ENCODE assay signal across 9 mouse cellular contexts in the genomic region with DNA sequence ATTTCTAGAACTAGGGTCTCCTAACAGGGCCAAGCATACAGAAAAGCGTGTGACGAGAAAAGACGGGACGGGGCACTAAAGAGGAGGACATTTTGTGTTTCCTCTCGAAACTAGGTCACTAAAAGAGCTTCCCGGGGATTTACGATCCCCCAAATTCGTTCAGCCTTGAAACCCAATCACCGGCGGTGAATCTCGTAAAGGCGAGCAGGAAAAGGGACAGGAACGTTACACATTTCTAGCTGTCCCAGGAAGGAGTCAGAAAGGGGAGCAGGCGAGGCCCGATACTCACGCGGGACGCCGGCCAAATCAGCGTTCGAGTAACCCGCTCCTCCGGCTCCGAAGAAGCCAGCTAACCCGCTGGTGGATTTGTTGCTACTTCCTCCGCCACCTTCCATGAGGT. TPM values are rescaled to one million over a fixed set of nuclear protein-coding genes. Genes with fewer than 3 reads are reported as not detected.
A peak's percentile ranks its signal among the peaks of the same experiment; 100 is the strongest.
DNase-seq lines count a peak whose midpoint lies in the region; ATAC-seq and TF ChIP-seq lines count a peak whose summit lies in the region.
"Had no signal": no experiment of that assay in that cellular context is flagged by ENCODE, and none has a peak within 500 bp of the region (broad histone marks: within the 10 kb centered on the region; RNA-seq: fewer than 3 reads in every experiment).

No protein-coding gene starts in this region.

- H3K4me3 ChIP-seq in lung, embryonic 14.5 days (ENCODE audit: low read depth, low read length) = peak overlapping the region; percentile 98
- H3K4me3 ChIP-seq in forebrain, embryonic 12.5 days (replicated peaks) = peak overlapping the region; percentile 96
- peak overlapping the region; percentile 99 for H3K4me3 ChIP-seq in liver, embryonic 13.5 days (replicated peaks)
- peak overlapping the region; percentile 100 for H3K4me3 ChIP-seq in small intestine, adult 2 months (ENCODE audit: low read depth, low read length)

- TF ChIP-seq POLR2A in small intestine, adult 2 months (IDR thresholded peaks at IDR 0.05; ENCODE audit: low read depth, low read length) = no peak

- under 1% methylated on average over 25 of the region's 26 CpGs for WGBS in lung, embryonic 14.5 days
- WGBS in forebrain, embryonic 12.5 days = under 1% methylated on average over 26 of the region's 26 CpGs
- under 1% methylated on average over 26 of the region's 26 CpGs for WGBS in liver, embryonic 13.5 days (ENCODE audit: insufficient replicate concordance)
- under 1% methylated on average over 26 of the region's 26 CpGs for WGBS in small intestine, adult 2 months

- DNase-seq in lung, embryonic 14.5 days = peak; percentile 58
- DNase-seq in lung, postnatal 4 days = no peak
- no peak for DNase-seq in liver, embryonic 13.5 days
- no peak for DNase-seq in cerebellum, adult 9-11 months
- no peak for DNase-seq in spleen, postnatal 14 days (ENCODE audit: low spot score in 2 of 2)

- H3K9me3 ChIP-seq in lung, embryonic 14.5 days (ENCODE audit: low read depth, low read length) = no peaks in the 10 kb centered on the region
- 0 out of 2 replicates have a peak, but pooled peaks cover 5% of the 10 kb centered on the region for H3K9me3 ChIP-seq in forebrain, embryonic 12.5 days
- 0 out of 2 replicates have a peak, but pooled peaks cover 4% of the 10 kb centered on the region for H3K9me3 ChIP-seq in liver, embryonic 13.5 days (replicated peaks)

- H3K27ac ChIP-seq in lung, embryonic 14.5 days (ENCODE audit: low read depth) = 0 out of 2 replicates have a peak overlapping the region, but pooled peaks have one; percentile 44
- no peak overlapping the region for H3K27ac ChIP-seq in forebrain, embryonic 12.5 days
- peak overlapping the region; percentile 58 for H3K27ac ChIP-seq in liver, embryonic 13.5 days
- H3K27ac ChIP-seq in small intestine, adult 2 months (ENCODE audit: insufficient read depth, low read depth, low read length) = peak overlapping the region; percentile 64; the same call in 1 of the 2 replicates

- peak overlapping the region; percentile 81 for H3K4me2 ChIP-seq in lung, embryonic 14.5 days
- H3K4me2 ChIP-seq in forebrain, embryonic 12.5 days = peak overlapping the region; percentile 93
- peak overlapping the region; percentile 92 for H3K4me2 ChIP-seq in liver, embryonic 13.5 days

- H3K4me1 ChIP-seq in lung, embryonic 14.5 days (ENCODE audit: insufficient read depth) = peaks cover 13% of the 10 kb centered on the region
- H3K4me1 ChIP-seq in forebrain, embryonic 12.5 days = peaks cover 27% of the 10 kb centered on the region
- peaks cover 40% of the 10 kb centered on the region for H3K4me1 ChIP-seq in liver, embryonic 13.5 days (replicated peaks)
- peaks cover 10% of the 10 kb centered on the region; the same call in 1 of the 2 replicates for H3K4me1 ChIP-seq in small intestine, adult 2 months (ENCODE audit: control insufficient read depth, insufficient read depth, insufficient read length, low read length)

- ATAC-seq in lung, embryonic 14.5 days (ENCODE audit: insufficient read depth) = peak; percentile 52; the same call in 1 of the 2 replicates
- peak; percentile 41 for ATAC-seq in activated CD4-positive, CD25-positive, alpha-beta regulatory T cell, adult 4 months
- ATAC-seq in forebrain, embryonic 12.5 days (ENCODE audit: low FRiP score) = no peak; the same call in 1 of the 2 replicates
- ATAC-seq in liver, embryonic 13.5 days (ENCODE audit: low read depth) = peak; percentile 53

- H3K27me3 ChIP-seq in lung, embryonic 14.5 days (ENCODE audit: insufficient read depth, low read length) = no peaks in the 10 kb centered on the region
- no peaks in the 10 kb centered on the region for H3K27me3 ChIP-seq in forebrain, embryonic 12.5 days
- no peaks in the 10 kb centered on the region for H3K27me3 ChIP-seq in liver, embryonic 13.5 days
- no peaks in the 10 kb centered on the region for H3K27me3 ChIP-seq in small intestine, adult 2 months (ENCODE audit: control insufficient read depth, insufficient read depth, low read length)

- no peak for TF ChIP-seq CTCF in lung, embryonic 14.5 days (IDR thresholded peaks at IDR 0.05; ENCODE audit: low read depth)
- no peak for TF ChIP-seq CTCF in small intestine, adult 2 months (IDR thresholded peaks at IDR 0.05; ENCODE audit: extremely low read depth, insufficient read length, insufficient replicate concordance, low read depth, low read length)

- H3K36me3 ChIP-seq in lung, embryonic 14.5 days (ENCODE audit: insufficient read depth) = peaks cover 25% of the 10 kb centered on the region
- H3K36me3 ChIP-seq in forebrain, embryonic 12.5 days (replicated peaks) = peaks cover 32% of the 10 kb centered on the region
- peaks cover 35% of the 10 kb centered on the region for H3K36me3 ChIP-seq in liver, embryonic 13.5 days
- H3K36me3 ChIP-seq in small intestine, adult 2 months (ENCODE audit: control insufficient read depth, insufficient read depth, low read length) = peaks cover 17% of the 10 kb centered on the region

- H3K9ac ChIP-seq in lung, embryonic 14.5 days = peak overlapping the region; percentile 94
- H3K9ac ChIP-seq in forebrain, embryonic 12.5 days = peak overlapping the region; percentile 89
- peak overlapping the region; percentile 98 for H3K9ac ChIP-seq in liver, embryonic 13.5 days

RNA-seq across cellular contexts. Expression of a gene that starts 0.3 kb away (rescaled TPM):
- polyA plus RNA-seq in lung, embryonic 14.5 days (2014; fragmentation: Nextera tagmentation; extraction: Ambion mirVana) = 293 and 296 TPM in 2 replicates
- 100 to 1,000 TPM; 177 to 183 TPM for polyA plus RNA-seq in activated CD4-positive, CD25-positive, alpha-beta regulatory T cell, adult 4 months (2017; shearing (Covaris generic))
- polyA plus RNA-seq in forebrain, embryonic 12.5 days (2016; fragmentation: Nextera tagmentation; extraction: Ambion mirVana) = 227 and 231 TPM in 2 replicates
- polyA plus RNA-seq in liver, embryonic 13.5 days (2015; fragmentation: Nextera tagmentation; extraction: Ambion mirVana) = 266 and 271 TPM in 2 replicates
- 158 and 177 TPM in 2 replicates for polyA plus RNA-seq in small intestine, adult 2 months (2012; rRNA removed)

RNA-seq across cellular contexts. Expression of a gene that starts 0.4 kb away (rescaled TPM):
- polyA plus RNA-seq in lung, embryonic 14.5 days (2014; fragmentation: Nextera tagmentation; extraction: Ambion mirVana) = 53.4 and 54.5 TPM in 2 replicates
- 10 to 100 TPM; 19.5 to 20.7 TPM for polyA plus RNA-seq in activated CD4-positive, CD25-positive, alpha-beta regulatory T cell, adult 4 months (2017; shearing (Covaris generic))
- 55.3 and 60.3 TPM in 2 replicates for polyA plus RNA-seq in forebrain, embryonic 12.5 days (2016; fragmentation: Nextera tagmentation; extraction: Ambion mirVana)
- 14.6 and 18.4 TPM in 2 replicates for polyA plus RNA-seq in liver, embryonic 13.5 days (2015; fragmentation: Nextera tagmentation; extraction: Ambion mirVana)
- polyA plus RNA-seq in small intestine, adult 2 months (2012; rRNA removed) = 2.4 and 3.0 TPM in 2 replicates

RNA-seq across cellular contexts. Expression of a gene that starts 41.7 kb away (rescaled TPM):
- 105 and 108 TPM in 2 replicates for polyA plus RNA-seq in lung, embryonic 14.5 days (2014; fragmentation: Nextera tagmentation; extraction: Ambion mirVana)
- 10 to 100 TPM; 94.6 to 95.8 TPM for polyA plus RNA-seq in activated CD4-positive, CD25-positive, alpha-beta regulatory T cell, adult 4 months (2017; shearing (Covaris generic))
- 91.9 and 94.8 TPM in 2 replicates for polyA plus RNA-seq in forebrain, embryonic 12.5 days (2016; fragmentation: Nextera tagmentation; extraction: Ambion mirVana)
- 288 and 359 TPM in 2 replicates for polyA plus RNA-seq in liver, embryonic 13.5 days (2015; fragmentation: Nextera tagmentation; extraction: Ambion mirVana)
- polyA plus RNA-seq in small intestine, adult 2 months (2012; rRNA removed) = 22.8 and 52.9 TPM in 2 replicates

RNA-seq across cellular contexts. Expression of a gene that starts 59.5 kb away (rescaled TPM):
- polyA plus RNA-seq in lung, embryonic 14.5 days (2014; fragmentation: Nextera tagmentation; extraction: Ambion mirVana) = not detected in 2 replicates
- polyA plus RNA-seq in activated CD4-positive, CD25-positive, alpha-beta regulatory T cell, adult 4 months (2017; shearing (Covaris generic)) = under 1 TPM in 1 of 2 experiments, not detected in 1; 0.66 TPM
- not detected in 2 replicates for polyA plus RNA-seq in forebrain, embryonic 12.5 days (2016; fragmentation: Nextera tagmentation; extraction: Ambion mirVana)
- 0.33 and 0.45 TPM in 2 replicates for polyA plus RNA-seq in liver, embryonic 13.5 days (2015; fragmentation: Nextera tagmentation; extraction: Ambion mirVana)
- polyA plus RNA-seq in small intestine, adult 2 months (2012; rRNA removed) = not detected in 2 replicates
- polyA plus RNA-seq: large intestine, adult 2 months had no signal
